Mouse (Mus musculus): ENCODE measurements around the gene Dnah3.

GRCm38 (mm10) chr7:119976256-119976655 is 118.8 kb downstream of the Dnah3 start:
- TF ChIP-seq CTCF (IDR thresholded peaks at IDR 0.05; ENCODE audit: control insufficient read depth, insufficient read depth, low read length) (no peak), POLR2A (IDR thresholded peaks at IDR 0.05; ENCODE audit: borderline replicate concordance, control insufficient read depth, low read depth, low read length) (no peak)
